Mouse (Mus musculus): Measurements from ENCODE around the gene Gpr180. TPM values are rescaled to one million over a fixed set of nuclear protein-coding genes. Genes with fewer than 3 reads are reported as not detected.

The Gpr180 gene
- total and polyA plus RNA-seq, 2 experiments from 2014 or later, result 50.1 to 53.7 TPM

GRCm38 (mm10) chr14:118194219-118194914, 57.4 kb downstream of the Gpr180 start:
- Histone ChIP-seq H3K9ac (replicated peaks; ENCODE audit: low read length) (no peak overlapping the region), H3K27me3 (ENCODE audit: insufficient read depth, low read length) (no peaks in the 10 kb centered on the region), H3K27ac (no peak overlapping the region), H3K4me1 (ENCODE audit: insufficient read depth, low read length) (no peaks in the 10 kb centered on the region), H3K9me3 (ENCODE audit: low read length) (no peaks in the 10 kb centered on the region), H3K36me3 (ENCODE audit: insufficient read depth, low read length) (no peaks in the 10 kb centered on the region), H3K4me3 (ENCODE audit: low read length) (no peak overlapping the region), H3K4me2 (ENCODE audit: low read depth, low read length) (0 out of 2 replicates have a peak overlapping the region, but pooled peaks have one; percentile 11)
- 58% methylated on average over 13 of the region's 13 CpGs for WGBS
- ATAC-seq (no peak), DNase-seq (ENCODE audit: low spot score) (no peak)
- TF ChIP-seq CTCF (IDR thresholded peaks at IDR 0.05; ENCODE audit: low read depth), result no peak

- no peaks in the 10 kb centered on the region for H3K9me3 ChIP-seq (ENCODE audit: low read length)
- no peak overlapping the region for H3K27ac ChIP-seq
- H3K9ac ChIP-seq (replicated peaks; ENCODE audit: low read length), result no peak overlapping the region
- DNase-seq (ENCODE audit: low spot score) (no peak), ATAC-seq (no peak)
- no peak for TF ChIP-seq CTCF (IDR thresholded peaks at IDR 0.05; ENCODE audit: low read depth)
- no peaks in the 10 kb centered on the region for H3K27me3 ChIP-seq (ENCODE audit: insufficient read depth, low read length)
- no peak overlapping the region for H3K4me2 ChIP-seq (ENCODE audit: low read depth, low read length)
- H3K36me3 ChIP-seq (ENCODE audit: insufficient read depth, low read length), result no peaks in the 10 kb centered on the region
- no peaks in the 10 kb centered on the region for H3K4me1 ChIP-seq (ENCODE audit: insufficient read depth, low read length)
- 73% methylated on average over 12 of the region's 12 CpGs for WGBS
- no peak overlapping the region for H3K4me3 ChIP-seq (ENCODE audit: low read length)
These were observed 60.1 kb downstream of the Gpr180 start for GRCm38 (mm10) chr14:118197063-118197462.

DNA sequence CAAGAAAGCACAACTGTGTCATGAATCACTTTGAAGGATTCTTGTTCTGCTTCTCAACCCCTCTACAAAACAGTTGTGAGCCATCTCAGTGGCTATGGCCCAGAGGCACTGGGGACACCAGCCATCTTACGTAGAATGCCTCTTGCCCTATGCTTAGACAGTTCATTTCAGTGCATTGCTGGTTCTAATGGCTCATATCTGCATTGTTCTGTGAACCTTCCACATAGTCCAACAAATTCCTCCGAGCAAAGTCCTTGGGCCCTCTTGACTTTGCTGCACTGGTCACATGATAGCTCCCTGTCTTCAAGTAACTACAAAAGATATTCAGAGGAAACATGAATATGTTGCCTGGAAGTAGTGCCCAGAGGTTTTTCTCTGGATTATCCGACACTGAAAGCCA, 63.8 kb downstream of the Gpr180 start:
- Histone ChIP-seq H3K4me1 (ENCODE audit: insufficient read depth, low read length) (no peaks in the 10 kb centered on the region), H3K9me3 (ENCODE audit: low read length) (no peaks in the 10 kb centered on the region), H3K36me3 (ENCODE audit: insufficient read depth, low read length) (no peaks in the 10 kb centered on the region), H3K9ac (replicated peaks; ENCODE audit: low read length) (no peak overlapping the region), H3K27me3 (ENCODE audit: insufficient read depth, low read length) (no peaks in the 10 kb centered on the region), H3K27ac (no peak overlapping the region), H3K4me2 (ENCODE audit: low read depth, low read length) (no peak overlapping the region), H3K4me3 (ENCODE audit: low read length) (no peak overlapping the region)
- no peak for ATAC-seq
- 92% methylated on average over 3 of the region's 3 CpGs for WGBS
- DNase-seq (ENCODE audit: low spot score), result no peak
- TF ChIP-seq CTCF (IDR thresholded peaks at IDR 0.05; ENCODE audit: low read depth), result no peak

- no peaks in the 10 kb centered on the region for H3K9me3 ChIP-seq (ENCODE audit: low read length)
- no peak overlapping the region for H3K27ac ChIP-seq
- TF ChIP-seq CTCF (IDR thresholded peaks at IDR 0.05; ENCODE audit: low read depth), result no peak
- 88% methylated on average over 5 of the region's 5 CpGs for WGBS
- H3K4me1 ChIP-seq (ENCODE audit: insufficient read depth, low read length), result no peaks in the 10 kb centered on the region
- H3K36me3 ChIP-seq (ENCODE audit: insufficient read depth, low read length), result no peaks in the 10 kb centered on the region
- H3K4me2 ChIP-seq (ENCODE audit: low read depth, low read length), result no peak overlapping the region
- no peak overlapping the region for H3K9ac ChIP-seq (replicated peaks; ENCODE audit: low read length)
- no peak for DNase-seq (ENCODE audit: low spot score)
- H3K4me3 ChIP-seq (ENCODE audit: low read length), result no peak overlapping the region
- no peaks in the 10 kb centered on the region for H3K27me3 ChIP-seq (ENCODE audit: insufficient read depth, low read length)
- ATAC-seq, result no peak
These were observed 65.0 kb downstream of the Gpr180 start for GRCm38 (mm10) chr14:118202006-118202405.

GRCm38 (mm10) chr14:118203031-118203430, 66.1 kb downstream of the Gpr180 start:
- Histone ChIP-seq H3K27ac (no peak overlapping the region), H3K9me3 (ENCODE audit: low read length) (no peaks in the 10 kb centered on the region), H3K4me2 (ENCODE audit: low read depth, low read length) (no peak overlapping the region), H3K9ac (replicated peaks; ENCODE audit: low read length) (no peak overlapping the region), H3K36me3 (ENCODE audit: insufficient read depth, low read length) (no peaks in the 10 kb centered on the region), H3K4me3 (ENCODE audit: low read length) (no peak overlapping the region), H3K27me3 (ENCODE audit: insufficient read depth, low read length) (no peaks in the 10 kb centered on the region), H3K4me1 (ENCODE audit: insufficient read depth, low read length) (no peaks in the 10 kb centered on the region)
- ATAC-seq (no peak), DNase-seq (ENCODE audit: low spot score) (no peak)
- 75% methylated on average over 7 of the region's 7 CpGs for WGBS
- TF ChIP-seq CTCF (IDR thresholded peaks at IDR 0.05; ENCODE audit: low read depth), result peak; percentile 13; the same call in 1 of the 2 replicates

DNA sequence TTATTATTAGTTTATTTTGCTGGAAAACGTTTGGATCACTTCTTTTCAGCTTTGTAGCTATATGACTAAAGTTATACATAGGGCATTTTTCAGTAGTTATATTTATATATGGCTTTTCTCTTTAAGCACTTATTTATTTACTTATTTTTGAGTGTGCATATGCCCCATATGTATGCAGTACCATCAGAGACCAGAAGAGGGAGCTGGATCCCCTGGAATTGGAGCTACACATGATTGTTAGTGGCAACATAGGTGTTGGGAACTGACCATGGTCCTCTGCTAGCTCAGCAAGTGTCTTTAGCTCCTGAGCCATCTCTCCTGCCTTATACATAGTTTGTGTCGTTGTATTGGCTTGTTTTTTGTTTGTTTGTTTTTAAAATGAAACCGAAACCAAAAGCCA, 70.4 kb downstream of the Gpr180 start:
- Histone ChIP-seq H3K36me3 (ENCODE audit: insufficient read depth, low read length) (no peaks in the 10 kb centered on the region), H3K4me2 (ENCODE audit: low read depth, low read length) (no peak overlapping the region), H3K4me3 (ENCODE audit: low read length) (no peak overlapping the region), H3K9ac (replicated peaks; ENCODE audit: low read length) (no peak overlapping the region), H3K27ac (no peak overlapping the region), H3K27me3 (ENCODE audit: insufficient read depth, low read length) (no peaks in the 10 kb centered on the region), H3K4me1 (ENCODE audit: insufficient read depth, low read length) (no peaks in the 10 kb centered on the region), H3K9me3 (ENCODE audit: low read length) (no peaks in the 10 kb centered on the region)
- DNase-seq (ENCODE audit: low spot score) (no peak), ATAC-seq (no peak)
- 0 out of 2 replicates have a peak, but pooled peaks have one; percentile 26 for TF ChIP-seq CTCF (IDR thresholded peaks at IDR 0.05; ENCODE audit: low read depth)
- 81% methylated on average over 3 of the region's 3 CpGs for WGBS

DNA sequence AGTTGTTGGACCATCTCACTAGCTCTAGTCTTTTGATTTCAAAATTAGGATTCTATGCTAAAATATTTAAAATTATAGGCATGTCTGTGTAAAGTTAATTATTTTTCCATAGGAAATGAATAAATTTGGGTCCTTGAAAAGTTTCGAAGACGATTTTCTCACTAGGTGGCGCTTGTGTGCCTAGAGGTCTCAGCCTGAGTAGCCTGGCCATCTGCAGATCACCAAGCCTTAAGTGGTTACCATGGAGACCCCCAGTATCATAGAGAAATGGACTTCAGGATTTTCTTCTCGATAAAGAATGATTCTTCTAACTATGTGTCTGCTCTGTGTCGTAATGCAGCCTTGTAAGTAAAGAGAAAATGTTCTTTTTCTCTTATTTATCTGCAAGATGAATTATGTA, 72.7 kb downstream of the Gpr180 start:
- H3K27ac ChIP-seq, result no peak overlapping the region
- no peaks in the 10 kb centered on the region for H3K27me3 ChIP-seq (ENCODE audit: insufficient read depth, low read length)
- H3K4me1 ChIP-seq (ENCODE audit: insufficient read depth, low read length), result no peaks in the 10 kb centered on the region
- DNase-seq (ENCODE audit: low spot score) (peak; percentile 85), ATAC-seq (no peak)
- WGBS, result 7% methylated on average over 5 of the region's 5 CpGs
- no peak overlapping the region for H3K4me2 ChIP-seq (ENCODE audit: low read depth, low read length)
- no peaks in the 10 kb centered on the region for H3K9me3 ChIP-seq (ENCODE audit: low read length)
- no peak overlapping the region for H3K4me3 ChIP-seq (ENCODE audit: low read length)
- peak; percentile 66 for TF ChIP-seq CTCF (IDR thresholded peaks at IDR 0.05; ENCODE audit: low read depth)
- H3K36me3 ChIP-seq (ENCODE audit: insufficient read depth, low read length), result no peaks in the 10 kb centered on the region
- no peak overlapping the region for H3K9ac ChIP-seq (replicated peaks; ENCODE audit: low read length)
